9 mouse cellular contexts compared by ENCODE assay signal in genomic region chr19:43959162-43959561, GRCm38 (mm10). TPM values are rescaled to one million over a fixed set of nuclear protein-coding genes. Genes with fewer than 3 reads are reported as not detected.
DNase-seq lines count a peak whose midpoint lies in the region; ATAC-seq and TF ChIP-seq lines count a peak whose summit lies in the region.
"Had no signal": no experiment of that assay in that cellular context is flagged by ENCODE, and none has a peak within 500 bp of the region (broad histone marks: within the 10 kb centered on the region; RNA-seq: fewer than 3 reads in every experiment).

No protein-coding gene starts in this region.

- no peaks in the 10 kb centered on the region; the same call in 1 of the 2 replicates for H3K27me3 ChIP-seq in hindbrain, embryonic 10.5 days (ENCODE audit: insufficient read depth, poor library complexity, severe bottlenecking)
- no peaks in the 10 kb centered on the region for H3K27me3 ChIP-seq in hindbrain, embryonic 12.5 days
- no peaks in the 10 kb centered on the region for H3K27me3 ChIP-seq in forebrain, postnatal 0 days (ENCODE audit: insufficient read depth, low read length)
- H3K27me3 ChIP-seq in intestine, embryonic 15.5 days (replicated peaks): no peaks in the 10 kb centered on the region
- no peaks in the 10 kb centered on the region for H3K27me3 ChIP-seq in stomach, embryonic 14.5 days (ENCODE audit: control insufficient read depth, insufficient read depth, low read length)

- peak; percentile 81 for TF ChIP-seq CTCF in forebrain, postnatal 0 days (IDR thresholded peaks at IDR 0.05; ENCODE audit: low read depth)

- H3K4me3 ChIP-seq in hindbrain, embryonic 10.5 days: no peak overlapping the region
- no peak overlapping the region for H3K4me3 ChIP-seq in hindbrain, embryonic 12.5 days
- no peak overlapping the region for H3K4me3 ChIP-seq in forebrain, postnatal 0 days (ENCODE audit: low read depth, low read length)
- no peak overlapping the region for H3K4me3 ChIP-seq in intestine, embryonic 15.5 days (replicated peaks)
- H3K4me3 ChIP-seq in stomach, embryonic 14.5 days (ENCODE audit: low read depth, low read length): no peak overlapping the region
- H3K4me3 ChIP-seq: midbrain, embryonic 12.5 days had no signal

- no peak overlapping the region for H3K9ac ChIP-seq in hindbrain, embryonic 12.5 days
- no peak overlapping the region for H3K9ac ChIP-seq in forebrain, postnatal 0 days
- H3K9ac ChIP-seq in intestine, embryonic 15.5 days: no peak overlapping the region
- no peak overlapping the region for H3K9ac ChIP-seq in stomach, embryonic 14.5 days (replicated peaks; ENCODE audit: low read depth, low read length)
- H3K9ac ChIP-seq: midbrain, embryonic 12.5 days had no signal

- no peak overlapping the region for H3K4me2 ChIP-seq in hindbrain, embryonic 12.5 days (replicated peaks)
- H3K4me2 ChIP-seq in forebrain, postnatal 0 days (ENCODE audit: low read depth): no peak overlapping the region
- H3K4me2 ChIP-seq in intestine, embryonic 15.5 days (replicated peaks): no peak overlapping the region
- no peak overlapping the region for H3K4me2 ChIP-seq in stomach, embryonic 14.5 days (replicated peaks; ENCODE audit: low read depth, low read length)
- H3K4me2 ChIP-seq: midbrain, embryonic 12.5 days had no signal

- no peaks in the 10 kb centered on the region for H3K36me3 ChIP-seq in hindbrain, embryonic 10.5 days
- H3K36me3 ChIP-seq in hindbrain, embryonic 12.5 days: no peaks in the 10 kb centered on the region
- H3K36me3 ChIP-seq in forebrain, postnatal 0 days (ENCODE audit: insufficient read depth): no peaks in the 10 kb centered on the region
- H3K36me3 ChIP-seq in intestine, embryonic 15.5 days: no peaks in the 10 kb centered on the region
- H3K36me3 ChIP-seq in stomach, embryonic 14.5 days (ENCODE audit: control insufficient read depth, insufficient read depth, low read length): no peaks in the 10 kb centered on the region
- H3K36me3 ChIP-seq: midbrain, embryonic 12.5 days had no signal

- H3K27ac ChIP-seq in hindbrain, embryonic 10.5 days: no peak overlapping the region
- no peak overlapping the region for H3K27ac ChIP-seq in hindbrain, embryonic 12.5 days
- no peak overlapping the region for H3K27ac ChIP-seq in forebrain, postnatal 0 days (ENCODE audit: low read depth, low read length)
- no peak overlapping the region for H3K27ac ChIP-seq in intestine, embryonic 15.5 days
- H3K27ac ChIP-seq in stomach, embryonic 14.5 days (ENCODE audit: low read length): no peak overlapping the region
- H3K27ac ChIP-seq: midbrain, embryonic 12.5 days had no signal

- H3K9me3 ChIP-seq in hindbrain, embryonic 10.5 days: 0 out of 2 replicates have a peak, but pooled peaks cover 3% of the 10 kb centered on the region
- no peaks in the 10 kb centered on the region for H3K9me3 ChIP-seq in hindbrain, embryonic 12.5 days (replicated peaks)
- no peaks in the 10 kb centered on the region for H3K9me3 ChIP-seq in forebrain, postnatal 0 days (ENCODE audit: low read length)
- no peaks in the 10 kb centered on the region for H3K9me3 ChIP-seq in intestine, embryonic 15.5 days
- no peaks in the 10 kb centered on the region; the same call in 1 of the 2 replicates for H3K9me3 ChIP-seq in stomach, embryonic 14.5 days (ENCODE audit: control insufficient read depth, low read depth, low read length)
- H3K9me3 ChIP-seq: midbrain, embryonic 12.5 days had no signal

- H3K4me1 ChIP-seq in hindbrain, embryonic 10.5 days (replicated peaks): peaks cover 12% of the 10 kb centered on the region
- no peaks in the 10 kb centered on the region for H3K4me1 ChIP-seq in hindbrain, embryonic 12.5 days
- no peaks in the 10 kb centered on the region for H3K4me1 ChIP-seq in forebrain, postnatal 0 days (ENCODE audit: insufficient read depth)
- H3K4me1 ChIP-seq in intestine, embryonic 15.5 days (replicated peaks): peaks cover 8% of the 10 kb centered on the region; the same call in 1 of the 2 replicates
- no peaks in the 10 kb centered on the region for H3K4me1 ChIP-seq in stomach, embryonic 14.5 days (ENCODE audit: control insufficient read depth, insufficient read depth, low read length)
- H3K4me1 ChIP-seq: midbrain, embryonic 12.5 days had no signal

- DNase-seq in hindbrain, embryonic 10.5 days (ENCODE audit: low spot score): peak; percentile 78
- DNase-seq in c-Kit-positive CD71-positive TER-119-positive erythroid progenitor cells, embryonic 14.5 days (ENCODE audit: low spot score): peak; percentile 61
- peak; percentile 56 for DNase-seq in forebrain, postnatal 0 days
- peak; percentile 40 to 71 for DNase-seq in left cerebral cortex, postnatal 10 days (ENCODE audit: extremely low spot score in 1 of 2, low spot score in 2 of 2)
- peak; percentile 44 to 46 for DNase-seq in monocyte, adult 2 months (ENCODE audit: low read depth in 1 of 2, low spot score in 2 of 2)

- no peak for ATAC-seq in hindbrain, embryonic 12.5 days (ENCODE audit: low FRiP score)
- no peak for ATAC-seq in forebrain, postnatal 0 days
- ATAC-seq in intestine, embryonic 15.5 days: peak; percentile 58
- ATAC-seq in stomach, embryonic 14.5 days (ENCODE audit: insufficient number of reproducible peaks, insufficient read depth, low FRiP score, low read depth): peak; percentile 63; the same call in 1 of the 2 replicates

- 24% methylated on average over 2 of the region's 2 CpGs for WGBS in hindbrain, embryonic 10.5 days
- WGBS in hindbrain, embryonic 12.5 days: 38% methylated on average over 2 of the region's 2 CpGs
- 30% methylated on average over 2 of the region's 2 CpGs for WGBS in forebrain, postnatal 0 days
- 25% methylated on average over 2 of the region's 2 CpGs for WGBS in intestine, embryonic 15.5 days
- WGBS in stomach, embryonic 14.5 days: 34% methylated on average over 2 of the region's 2 CpGs

- intact Hi-C loops in left cerebral cortex, postnatal 10 days (cut with DNase I): loop anchor here (5.0 kb wide), 1 partner anchor 127 kb away; no protein-coding TSS in a partner anchor

RNA-seq across cellular contexts. Expression of gene Dnmbp, which starts 19.2 kb away (rescaled TPM):
- 16.2 and 16.4 TPM in 2 replicates for polyA plus RNA-seq in hindbrain, embryonic 10.5 days (2016; fragmentation: Nextera tagmentation; extraction: Ambion mirVana)
- polyA plus RNA-seq in hindbrain, embryonic 12.5 days (2016; fragmentation: Nextera tagmentation; extraction: Ambion mirVana): 14.5 and 16.9 TPM in 2 replicates
- total RNA-seq in forebrain, postnatal 0 days (2014; rRNA removed): 8.2 and 12.7 TPM in 2 replicates
- polyA plus RNA-seq in forebrain, postnatal 0 days (2015; fragmentation: Nextera tagmentation; extraction: Ambion mirVana): 3.3 and 5.2 TPM in 2 replicates
- polyA plus RNA-seq in intestine, embryonic 15.5 days (2015; fragmentation: Nextera tagmentation; extraction: Ambion mirVana): 35.9 and 37.0 TPM in 2 replicates
- 10 to 100 TPM in 1 of 2 experiments, 1 to 10 TPM in 1; 9.5 to 10.7 TPM for total RNA-seq in left cerebral cortex, postnatal 10 days (2021)
- 28.0 and 30.5 TPM in 2 replicates for polyA plus RNA-seq in stomach, embryonic 14.5 days (2014; fragmentation: Nextera tagmentation; extraction: Ambion mirVana)

RNA-seq across cellular contexts. Expression of gene Cpn1, which starts 27.2 kb away (rescaled TPM):
- polyA plus RNA-seq in hindbrain, embryonic 10.5 days (2016; fragmentation: Nextera tagmentation; extraction: Ambion mirVana): 0.16 and 0.86 TPM in 2 replicates
- polyA plus RNA-seq in hindbrain, embryonic 12.5 days (2016; fragmentation: Nextera tagmentation; extraction: Ambion mirVana): 0.20 and 0.26 TPM in 2 replicates
- total RNA-seq in forebrain, postnatal 0 days (2014; rRNA removed): 0.46 and 0.57 TPM in 2 replicates
- 0.36 and 0.74 TPM in 2 replicates for polyA plus RNA-seq in forebrain, postnatal 0 days (2015; fragmentation: Nextera tagmentation; extraction: Ambion mirVana)
- polyA plus RNA-seq in intestine, embryonic 15.5 days (2015; fragmentation: Nextera tagmentation; extraction: Ambion mirVana): 21.4 and 26.2 TPM in 2 replicates
- under 1 TPM; 0.21 to 0.24 TPM for total RNA-seq in left cerebral cortex, postnatal 10 days (2021)
- 46.3 and 54.7 TPM in 2 replicates for polyA plus RNA-seq in stomach, embryonic 14.5 days (2014; fragmentation: Nextera tagmentation; extraction: Ambion mirVana)

Comparison
In these comparisons a context has a peak if more than half of its experiments do, and no peak if none do; other contexts are left out.
1. ATAC-seq: peak in intestine, embryonic 15.5 days (single experiment) and stomach, embryonic 14.5 days (single experiment); none in hindbrain, embryonic 12.5 days (single experiment) and forebrain, postnatal 0 days (single experiment).
2. RNA of gene Cpn1, which starts 27.2 kb away (polyA plus RNA-seq): 46.3 to 54.7 TPM in stomach, embryonic 14.5 days and 21.4 to 26.2 TPM in intestine, embryonic 15.5 days; 0.16 to 0.86 TPM in hindbrain, embryonic 10.5 days, 0.36 to 0.74 TPM in forebrain, postnatal 0 days and 0.20 to 0.26 TPM in hindbrain, embryonic 12.5 days; every median in the first group is over 10 times any median in the second.
3. Peak in every context shown above with its lines, with median percentiles within 50 percentile points of each other: DNase-seq.